ENCODE assay signal across 10 mouse cellular contexts in the genomic region with DNA sequence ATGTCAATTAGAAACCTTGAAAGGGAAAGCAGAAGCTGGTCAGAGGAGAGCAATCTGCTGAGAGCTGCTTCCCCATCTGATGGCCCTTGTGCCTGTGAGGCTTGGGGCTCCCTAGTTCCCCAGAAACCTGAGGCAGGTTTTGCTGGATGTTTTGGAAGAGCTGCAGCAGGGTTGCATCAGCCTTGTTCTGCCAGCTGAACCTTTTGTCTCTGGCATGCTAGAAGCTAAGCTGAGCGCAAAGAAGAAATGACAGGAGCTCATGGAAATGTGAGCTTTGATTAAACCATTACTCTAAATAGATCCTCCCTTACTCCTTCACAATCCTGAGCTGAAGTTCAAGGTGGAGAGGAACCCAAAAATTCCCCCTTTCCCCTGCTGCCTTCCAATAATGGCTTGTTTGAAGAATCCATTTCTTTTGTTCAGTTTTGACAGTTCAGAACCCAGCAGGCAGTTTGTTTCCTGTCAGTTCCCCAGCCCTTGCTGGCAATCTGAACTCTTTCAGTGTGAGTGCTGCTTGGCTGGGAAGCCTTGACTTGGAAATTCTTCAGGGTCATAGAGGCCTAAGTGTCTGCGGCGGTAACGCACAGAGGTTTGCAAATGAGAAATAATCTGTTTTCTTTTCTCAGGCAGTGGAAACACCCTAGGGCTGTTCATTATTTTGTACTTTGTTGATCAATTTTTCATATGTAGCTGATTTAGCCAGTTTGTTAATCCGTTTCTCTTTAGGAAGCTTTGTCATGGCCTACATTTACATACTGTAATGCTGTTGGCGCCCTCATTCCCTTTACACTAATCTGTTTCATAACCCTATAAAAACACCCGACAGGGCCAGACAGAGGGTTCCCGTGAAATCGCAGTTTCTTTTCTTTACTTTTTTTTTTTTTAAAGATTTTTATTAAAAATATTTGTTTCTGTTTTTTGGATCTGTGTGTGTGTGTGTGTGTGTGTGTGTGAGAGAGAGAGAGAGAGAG.
DNase-seq lines count a peak whose midpoint lies in the region; ATAC-seq and TF ChIP-seq lines count a peak whose summit lies in the region.
"Had no signal": no experiment of that assay in that cellular context is flagged by ENCODE, and none has a peak within 500 bp of the region (broad histone marks: within the 10 kb centered on the region; RNA-seq: fewer than 3 reads in every experiment).

No protein-coding gene starts in this region.

- no peaks in the 10 kb centered on the region for H3K36me3 ChIP-seq in limb, embryonic 12.5 days
- no peaks in the 10 kb centered on the region for H3K36me3 ChIP-seq in limb, embryonic 10.5 days
- no peaks in the 10 kb centered on the region for H3K36me3 ChIP-seq in forebrain, embryonic 14.5 days (ENCODE audit: control insufficient read depth, insufficient read depth, low read length)
- no peaks in the 10 kb centered on the region for H3K36me3 ChIP-seq in midbrain, postnatal 0 days (ENCODE audit: insufficient read depth, low read length)

- H3K9me3 ChIP-seq in limb, embryonic 12.5 days = no peaks in the 10 kb centered on the region
- H3K9me3 ChIP-seq in limb, embryonic 10.5 days (replicated peaks) = no peaks in the 10 kb centered on the region
- H3K9me3 ChIP-seq in forebrain, embryonic 14.5 days (replicated peaks; ENCODE audit: control insufficient read depth, low read length) = no peaks in the 10 kb centered on the region
- H3K9me3 ChIP-seq in midbrain, postnatal 0 days (ENCODE audit: low read length) = no peaks in the 10 kb centered on the region

- 0 out of 2 replicates have a peak overlapping the region, but pooled peaks have one; percentile 1 for H3K27ac ChIP-seq in limb, embryonic 12.5 days
- no peak overlapping the region for H3K27ac ChIP-seq in limb, embryonic 10.5 days
- no peak overlapping the region for H3K27ac ChIP-seq in forebrain, embryonic 14.5 days (ENCODE audit: low read depth, low read length)
- no peak overlapping the region for H3K27ac ChIP-seq in midbrain, postnatal 0 days (ENCODE audit: low read depth, low read length)

- 72% methylated on average over 9 of the region's 9 CpGs for WGBS in limb, embryonic 12.5 days
- whole genome bisulfite sequencing in limb, embryonic 10.5 days = 85% methylated on average over 9 of the region's 9 CpGs
- 36% methylated on average over 9 of the region's 9 CpGs for WGBS in forebrain, embryonic 14.5 days
- WGBS in midbrain, postnatal 0 days = 33% methylated on average over 9 of the region's 9 CpGs

- peak; percentile 11 for DNase-seq in adrenal gland, postnatal 10 days
- no peak for DNase-seq in adrenal gland, postnatal 25 days
- DNase-seq in limb, embryonic 10.5 days (ENCODE audit: low spot score) = no peak
- DNase-seq in forebrain, embryonic 14.5 days (ENCODE audit: low spot score) = peak; percentile 63
- DNase-seq in midbrain, postnatal 0 days (ENCODE audit: low spot score) = peak; percentile 49
- DNase-seq in thymus, postnatal 4 days = no peak

- H3K4me3 ChIP-seq in limb, embryonic 12.5 days (replicated peaks) = no peak overlapping the region
- H3K4me3 ChIP-seq in limb, embryonic 10.5 days = no peak overlapping the region
- no peak overlapping the region for H3K4me3 ChIP-seq in forebrain, embryonic 14.5 days (ENCODE audit: low read depth, low read length)
- H3K4me3 ChIP-seq in midbrain, postnatal 0 days (ENCODE audit: low read depth, low read length) = no peak overlapping the region
- H3K4me3 ChIP-seq: myocyte had no signal

- ATAC-seq in limb, embryonic 12.5 days (ENCODE audit: insufficient number of reproducible peaks, insufficient read depth, low FRiP score, low TSS enrichment, low read depth) = no peak
- ATAC-seq in forebrain, embryonic 14.5 days = peak; percentile 64
- 0 out of 2 replicates have a peak, but pooled peaks have one; percentile 56 for ATAC-seq in midbrain, postnatal 0 days (ENCODE audit: low FRiP score)
- no peak for ATAC-seq in erythroblast, adult 5-6 weeks (replicated peaks; ENCODE audit: low FRiP score, poor library complexity, severe bottlenecking)

- no peak overlapping the region for H3K9ac ChIP-seq in limb, embryonic 12.5 days (replicated peaks)
- no peak overlapping the region for H3K9ac ChIP-seq in forebrain, embryonic 14.5 days (ENCODE audit: low read length)
- no peak overlapping the region for H3K9ac ChIP-seq in midbrain, postnatal 0 days (replicated peaks; ENCODE audit: low read length, poor library complexity, severe bottlenecking)

- no peak overlapping the region for H3K4me2 ChIP-seq in limb, embryonic 12.5 days
- H3K4me2 ChIP-seq in forebrain, embryonic 14.5 days (ENCODE audit: low read length) = no peak overlapping the region
- no peak overlapping the region for H3K4me2 ChIP-seq in midbrain, postnatal 0 days (ENCODE audit: low read depth, low read length, poor library complexity, severe bottlenecking)
- H3K4me2 ChIP-seq: heart, embryonic 11.5 days had no signal

- 0 out of 2 replicates have a peak, but pooled peaks cover 3% of the 10 kb centered on the region for H3K4me1 ChIP-seq in limb, embryonic 12.5 days (replicated peaks)
- no peaks in the 10 kb centered on the region for H3K4me1 ChIP-seq in limb, embryonic 10.5 days
- peaks cover 15% of the 10 kb centered on the region for H3K4me1 ChIP-seq in forebrain, embryonic 14.5 days (ENCODE audit: control insufficient read depth, insufficient read depth, low read length)
- 0 out of 2 replicates have a peak, but pooled peaks cover 5% of the 10 kb centered on the region for H3K4me1 ChIP-seq in midbrain, postnatal 0 days (ENCODE audit: insufficient read depth, low read length)

- no peaks in the 10 kb centered on the region for H3K27me3 ChIP-seq in limb, embryonic 12.5 days
- H3K27me3 ChIP-seq in limb, embryonic 10.5 days (ENCODE audit: low read depth, poor library complexity, severe bottlenecking) = no peaks in the 10 kb centered on the region
- no peaks in the 10 kb centered on the region for H3K27me3 ChIP-seq in forebrain, embryonic 14.5 days (replicated peaks; ENCODE audit: control insufficient read depth, insufficient read depth, low read length)
- H3K27me3 ChIP-seq in midbrain, postnatal 0 days (ENCODE audit: insufficient read depth, low read length) = no peaks in the 10 kb centered on the region

- no peak for TF ChIP-seq CTCF in midbrain, postnatal 0 days (IDR thresholded peaks at IDR 0.05)

Comparison
In these comparisons a context has a peak if more than half of its experiments do, and no peak if none do; other contexts are left out.
1. DNase-seq: peak in adrenal gland, postnatal 10 days (single experiment), forebrain, embryonic 14.5 days (single experiment) and midbrain, postnatal 0 days (single experiment); none in adrenal gland, postnatal 25 days (single experiment), limb, embryonic 10.5 days (single experiment) and thymus, postnatal 4 days (single experiment).
2. ATAC-seq: peak in forebrain, embryonic 14.5 days (single experiment) and midbrain, postnatal 0 days (single experiment); none in limb, embryonic 12.5 days (single experiment) and erythroblast, adult 5-6 weeks (single experiment).